Mouse (Mus musculus): ENCODE data around the gene Pde4d. TPM values are rescaled to one million over a fixed set of nuclear protein-coding genes. Genes with fewer than 3 reads are reported as not detected.

Pde4d gene
- polyA plus RNA-seq, 1 experiment = 33.8 TPM

GRCm38 (mm10) chr13:109229618-109230334 is 780.0 kb downstream of the Pde4d start:
- Histone ChIP-seq H3K4me3 (replicated peaks; ENCODE audit: insufficient read depth, low read depth, low read length) (peak overlapping the region; percentile 58), H3K4me1 (ENCODE audit: control insufficient read depth, insufficient read depth, low read length) (peaks cover 7% of the 10 kb centered on the region), H3K27ac (ENCODE audit: insufficient read depth, low read length) (no peak overlapping the region), H3K27me3 (ENCODE audit: control insufficient read depth, insufficient read depth, low read length) (no peaks in the 10 kb centered on the region)
- WGBS = 15% methylated on average over 17 of the region's 17 CpGs
- TF ChIP-seq CTCF (IDR thresholded peaks at IDR 0.05; ENCODE audit: borderline replicate concordance, insufficient read depth, low read depth, low read length) (no peak), POLR2A (IDR thresholded peaks at IDR 0.05; ENCODE audit: borderline replicate concordance, insufficient read depth, low read length) (no peak)
- DNase-seq = peak; percentile 43 to 68

GRCm38 (mm10) chr13:109230335-109230987 is 780.7 kb downstream of the Pde4d start:
- Histone ChIP-seq H3K4me3 (replicated peaks; ENCODE audit: insufficient read depth, low read depth, low read length) (no peak overlapping the region), H3K27ac (ENCODE audit: insufficient read depth, low read length) (no peak overlapping the region), H3K27me3 (ENCODE audit: control insufficient read depth, insufficient read depth, low read length) (no peaks in the 10 kb centered on the region), H3K4me1 (ENCODE audit: control insufficient read depth, insufficient read depth, low read length) (peaks cover 7% of the 10 kb centered on the region)
- WGBS = 78% methylated on average over 13 of the region's 13 CpGs
- no peak for DNase-seq
- TF ChIP-seq POLR2A (IDR thresholded peaks at IDR 0.05; ENCODE audit: borderline replicate concordance, insufficient read depth, low read length) = no peak
- TF ChIP-seq CTCF (IDR thresholded peaks at IDR 0.05; ENCODE audit: borderline replicate concordance, insufficient read depth, low read depth, low read length) = no peak

GRCm38 (mm10) chr13:109231848-109232460 is 782.2 kb downstream of the Pde4d start:
- Histone ChIP-seq H3K4me1 (ENCODE audit: control insufficient read depth, insufficient read depth, low read length) (peaks cover 7% of the 10 kb centered on the region), H3K4me3 (replicated peaks; ENCODE audit: insufficient read depth, low read depth, low read length) (no peak overlapping the region), H3K27ac (ENCODE audit: insufficient read depth, low read length) (no peak overlapping the region), H3K27me3 (ENCODE audit: control insufficient read depth, insufficient read depth, low read length) (no peaks in the 10 kb centered on the region)
- 94% methylated on average over 18 of the region's 18 CpGs for WGBS
- no peak for DNase-seq
- no peak for TF ChIP-seq POLR2A (IDR thresholded peaks at IDR 0.05; ENCODE audit: borderline replicate concordance, insufficient read depth, low read length)
- no peak for TF ChIP-seq CTCF (IDR thresholded peaks at IDR 0.05; ENCODE audit: borderline replicate concordance, insufficient read depth, low read depth, low read length)

- Histone ChIP-seq H3K4me3 (replicated peaks; ENCODE audit: insufficient read depth, low read depth, low read length) (no peak overlapping the region), H3K4me1 (ENCODE audit: control insufficient read depth, insufficient read depth, low read length) (peaks cover 7% of the 10 kb centered on the region), H3K27me3 (ENCODE audit: control insufficient read depth, insufficient read depth, low read length) (no peaks in the 10 kb centered on the region), H3K27ac (ENCODE audit: insufficient read depth, low read length) (no peak overlapping the region)
- no peak for DNase-seq
- TF ChIP-seq CTCF (IDR thresholded peaks at IDR 0.05; ENCODE audit: borderline replicate concordance, insufficient read depth, low read depth, low read length) = no peak
- TF ChIP-seq POLR2A (IDR thresholded peaks at IDR 0.05; ENCODE audit: borderline replicate concordance, insufficient read depth, low read length) = no peak
- WGBS = 82% methylated on average over 5 of the region's 5 CpGs
These were observed 782.8 kb downstream of the Pde4d start for GRCm38 (mm10) chr13:109232531-109232930.

- no peak overlapping the region for H3K27ac ChIP-seq (ENCODE audit: insufficient read depth, low read length)
These were observed 784.3 kb downstream of the Pde4d start for GRCm38 (mm10) chr13:109233911-109234613.

GRCm38 (mm10) chr13:109236047-109236446 is 786.3 kb downstream of the Pde4d start:
- H3K4me1 ChIP-seq (ENCODE audit: control insufficient read depth, insufficient read depth, low read length) = peaks cover 7% of the 10 kb centered on the region
- no peak overlapping the region for H3K4me3 ChIP-seq (replicated peaks; ENCODE audit: insufficient read depth, low read depth, low read length)
- WGBS = 44% methylated on average over 4 of the region's 4 CpGs
- H3K27me3 ChIP-seq (ENCODE audit: control insufficient read depth, insufficient read depth, low read length) = no peaks in the 10 kb centered on the region
- DNase-seq = peak in 1 of 2 experiments; percentile 41
- TF ChIP-seq CTCF (IDR thresholded peaks at IDR 0.05; ENCODE audit: borderline replicate concordance, insufficient read depth, low read depth, low read length) (no peak), POLR2A (IDR thresholded peaks at IDR 0.05; ENCODE audit: borderline replicate concordance, insufficient read depth, low read length) (no peak)
- no peak overlapping the region for H3K27ac ChIP-seq (ENCODE audit: insufficient read depth, low read length)

More at GRCm38 (mm10) chr13:109233911-109234613, 784.3 kb downstream of the Pde4d start:
- no peak for TF ChIP-seq CTCF (IDR thresholded peaks at IDR 0.05; ENCODE audit: borderline replicate concordance, insufficient read depth, low read depth, low read length)
- no peak for TF ChIP-seq POLR2A (IDR thresholded peaks at IDR 0.05; ENCODE audit: borderline replicate concordance, insufficient read depth, low read length)
- WGBS = 30% methylated on average over 5 of the region's 5 CpGs
- Histone ChIP-seq H3K4me3 (replicated peaks; ENCODE audit: insufficient read depth, low read depth, low read length) (no peak overlapping the region), H3K4me1 (ENCODE audit: control insufficient read depth, insufficient read depth, low read length) (peaks cover 7% of the 10 kb centered on the region), H3K27me3 (ENCODE audit: control insufficient read depth, insufficient read depth, low read length) (no peaks in the 10 kb centered on the region)
- peak in 1 of 2 experiments; percentile 36 for DNase-seq

GRCm38 (mm10) chr13:109238670-109239069 is 788.9 kb downstream of the Pde4d start:
- Histone ChIP-seq H3K4me1 (ENCODE audit: control insufficient read depth, insufficient read depth, low read length) (peaks cover 7% of the 10 kb centered on the region), H3K4me3 (replicated peaks; ENCODE audit: insufficient read depth, low read depth, low read length) (no peak overlapping the region), H3K27ac (ENCODE audit: insufficient read depth, low read length) (no peak overlapping the region), H3K27me3 (ENCODE audit: control insufficient read depth, insufficient read depth, low read length) (no peaks in the 10 kb centered on the region)
- no peak for DNase-seq
- WGBS = 66% methylated on average over 4 of the region's 4 CpGs
- TF ChIP-seq CTCF (IDR thresholded peaks at IDR 0.05; ENCODE audit: borderline replicate concordance, insufficient read depth, low read depth, low read length) = no peak
- TF ChIP-seq POLR2A (IDR thresholded peaks at IDR 0.05; ENCODE audit: borderline replicate concordance, insufficient read depth, low read length) = no peak
